Comparison of ENCODE assay signal across 21 mouse cellular contexts in the genomic region with DNA sequence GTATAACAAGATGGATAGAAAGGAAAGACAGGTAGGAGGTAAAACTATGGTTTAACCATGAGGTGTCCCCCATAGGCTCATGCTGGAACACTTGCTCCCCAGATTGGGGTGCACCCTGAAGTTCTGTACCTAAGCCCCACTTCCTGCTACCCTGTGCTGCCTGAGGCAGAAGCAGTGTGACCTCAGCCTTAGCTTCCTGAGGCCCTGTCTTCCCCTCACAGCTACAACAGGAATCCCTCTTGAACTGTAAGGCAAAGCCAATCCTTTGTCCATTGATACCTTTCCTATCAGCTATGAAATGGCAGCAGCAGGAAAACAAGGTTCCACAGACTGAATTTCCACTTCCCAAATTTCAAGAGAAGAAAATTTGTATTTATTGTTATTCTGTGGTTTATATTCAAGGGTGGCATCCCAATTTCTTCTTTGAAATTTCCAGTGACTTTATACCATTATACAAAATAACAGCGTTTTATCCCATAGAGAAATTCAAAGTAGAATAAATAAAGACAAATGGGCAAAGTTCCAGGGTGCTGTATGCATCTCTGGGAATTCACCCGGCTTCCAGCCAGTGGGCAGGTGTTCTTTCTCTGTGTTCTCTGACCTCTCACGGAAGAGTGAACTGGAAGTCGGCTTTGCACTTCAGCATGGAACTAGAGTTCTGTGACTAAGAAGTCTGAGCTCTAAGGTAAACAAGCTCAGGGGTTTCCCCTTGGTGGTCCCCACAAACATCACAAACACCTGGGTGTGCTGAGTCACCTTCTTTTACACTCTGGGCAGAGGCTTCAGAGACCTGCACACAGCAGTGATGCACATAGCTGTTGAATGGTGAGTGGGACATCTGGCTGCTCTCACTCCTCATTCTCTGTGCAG.
DNase-seq lines count a peak whose midpoint lies in the region; ATAC-seq and TF ChIP-seq lines count a peak whose summit lies in the region.
"Had no signal": no experiment of that assay in that cellular context is flagged by ENCODE, and none has a peak within 500 bp of the region (broad histone marks: within the 10 kb centered on the region; RNA-seq: fewer than 3 reads in every experiment).

No protein-coding gene starts in this region.

- intact Hi-C loops in left cerebral cortex, postnatal 4 days (cut with DNase I) = loop anchor here (5.0 kb wide), 1 partner anchor 124 kb away; no protein-coding TSS in a partner anchor

- ATAC-seq in kidney, embryonic 14.5 days (ENCODE audit: low FRiP score, low TSS enrichment) = no peak
- peak; percentile 3; the same call in 1 of the 2 replicates for ATAC-seq in common myeloid progenitor, adult 5-6 weeks (replicated peaks; ENCODE audit: low read depth, poor library complexity, severe bottlenecking)
- ATAC-seq: hindbrain, embryonic 16.5 days had no signal

- DNase-seq in kidney, adult 2 months = peak; percentile 72
- DNase-seq in kidney, postnatal 25 days = peak; percentile 52 to 69
- DNase-seq in thymus, postnatal 4 days = peak; percentile 33
- DNase-seq in left cerebral cortex, postnatal 4 days = no peak
- no peak for DNase-seq in gastrocnemius, postnatal 4 days (ENCODE audit: low spot score in 2 of 2)
- no peak for DNase-seq in frontal cortex, postnatal 10 days (ENCODE audit: low spot score in 2 of 2)
- DNase-seq: adrenal gland, postnatal 14 days; cerebellum, adult 9-10 months; gastrocnemius, postnatal 10 days; right cerebral cortex, postnatal 14 days had no signal

- H3K36me3 ChIP-seq in kidney, adult 2 months (ENCODE audit: control insufficient read depth, insufficient read depth, low read length) = no peaks in the 10 kb centered on the region
- no peaks in the 10 kb centered on the region for H3K36me3 ChIP-seq in kidney, embryonic 14.5 days (ENCODE audit: control insufficient read depth, insufficient read depth, low read length)
- H3K36me3 ChIP-seq: embryonic facial prominence, embryonic 10.5 days; G1E; limb, embryonic 12.5 days; liver, embryonic 15.5 days; midbrain, embryonic 12.5 days had no signal

- no peak overlapping the region for H3K4me2 ChIP-seq in kidney, embryonic 14.5 days (replicated peaks; ENCODE audit: low read depth, low read length)
- H3K4me2 ChIP-seq: limb, embryonic 12.5 days; liver, embryonic 15.5 days; midbrain, embryonic 12.5 days had no signal

- no peak for TF ChIP-seq CTCF in kidney, adult 2 months (conservative IDR thresholded peaks at IDR 0.05; ENCODE audit: insufficient read depth, insufficient read length, low read depth, low read length)

- H3K9ac ChIP-seq in kidney, embryonic 14.5 days (ENCODE audit: low read depth, low read length) = no peak overlapping the region
- H3K9ac ChIP-seq: forebrain, postnatal 0 days; limb, embryonic 12.5 days; liver, embryonic 15.5 days; midbrain, embryonic 12.5 days had no signal

- H3K27me3 ChIP-seq in kidney, adult 2 months (replicated peaks; ENCODE audit: control insufficient read depth, insufficient read depth, low read length) = no peaks in the 10 kb centered on the region
- H3K27me3 ChIP-seq in kidney, embryonic 14.5 days (ENCODE audit: control insufficient read depth, insufficient read depth, low read length) = no peaks in the 10 kb centered on the region
- H3K27me3 ChIP-seq: limb, embryonic 12.5 days; liver, embryonic 15.5 days; midbrain, embryonic 12.5 days had no signal

- no peaks in the 10 kb centered on the region for H3K9me3 ChIP-seq in kidney, embryonic 14.5 days (ENCODE audit: control insufficient read depth, low read length)
- H3K9me3 ChIP-seq: embryonic facial prominence, embryonic 10.5 days; G1E; limb, embryonic 12.5 days; liver, embryonic 15.5 days; midbrain, embryonic 12.5 days had no signal

- no peak overlapping the region for H3K27ac ChIP-seq in kidney, adult 2 months (ENCODE audit: insufficient read depth, low read depth, low read length)
- no peak overlapping the region for H3K27ac ChIP-seq in kidney, embryonic 14.5 days (ENCODE audit: low read depth, low read length)
- H3K27ac ChIP-seq: embryonic facial prominence, embryonic 10.5 days; limb, embryonic 12.5 days; liver, embryonic 15.5 days; midbrain, embryonic 12.5 days had no signal

- 31% methylated on average over 4 of the region's 4 CpGs for WGBS in kidney, adult 2 months
- 43% methylated on average over 4 of the region's 4 CpGs for WGBS in kidney, embryonic 14.5 days

- no peak for TF ChIP-seq POLR2A in kidney, adult 2 months (IDR thresholded peaks at IDR 0.05; ENCODE audit: low read depth, low read length)

- peaks cover 3% of the 10 kb centered on the region; the same call in 1 of the 2 replicates for H3K4me1 ChIP-seq in kidney, adult 2 months (ENCODE audit: control insufficient read depth, insufficient read depth, low read length)
- H3K4me1 ChIP-seq in kidney, embryonic 14.5 days (ENCODE audit: control insufficient read depth, insufficient read depth, low read length) = 0 out of 2 replicates have a peak, but pooled peaks cover 7% of the 10 kb centered on the region
- H3K4me1 ChIP-seq: liver, embryonic 15.5 days had no signal

- H3K4me3 ChIP-seq in kidney, adult 2 months (ENCODE audit: insufficient read depth, low read depth, low read length) = no peak overlapping the region
- H3K4me3 ChIP-seq in kidney, embryonic 14.5 days (ENCODE audit: low read length) = no peak overlapping the region
- H3K4me3 ChIP-seq: embryonic facial prominence, embryonic 10.5 days; erythroblast, embryonic 14.5 days; limb, embryonic 12.5 days; liver, embryonic 15.5 days; midbrain, embryonic 12.5 days; myocyte had no signal

Comparison
In these comparisons a context has a peak if more than half of its experiments do, and no peak if none do; other contexts are left out.
1. DNase-seq: peak in kidney, adult 2 months (single experiment), kidney, postnatal 25 days (2 of 2) and thymus, postnatal 4 days (single experiment); none in left cerebral cortex, postnatal 4 days (single experiment), gastrocnemius, postnatal 4 days (0 of 2) and frontal cortex, postnatal 10 days (0 of 2).